Mouse (Mus musculus) lung, adult 2 months (tissue): ENCODE results near the gene Zfp146.

Source experiments
- CTCF ChIP-seq: fragments of 200-500 bp; IDR thresholded peaks from 2 replicates; pipeline ENCODE4 v1.5.1; 2011; ENCODE audit warnings: mild to moderate bottlenecking, low read length, control low read depth; ENCODE audit not compliant: insufficient read depth
- POLR2A ChIP-seq: fragments of 200-500 bp; IDR thresholded peaks from 2 replicates; pipeline ENCODE4 v1.6.1; 2011; ENCODE audit warnings: low read depth, mild to moderate bottlenecking, control low read depth, low read length, borderline replicate concordance; ENCODE audit errors: extremely low read depth

DNA sequence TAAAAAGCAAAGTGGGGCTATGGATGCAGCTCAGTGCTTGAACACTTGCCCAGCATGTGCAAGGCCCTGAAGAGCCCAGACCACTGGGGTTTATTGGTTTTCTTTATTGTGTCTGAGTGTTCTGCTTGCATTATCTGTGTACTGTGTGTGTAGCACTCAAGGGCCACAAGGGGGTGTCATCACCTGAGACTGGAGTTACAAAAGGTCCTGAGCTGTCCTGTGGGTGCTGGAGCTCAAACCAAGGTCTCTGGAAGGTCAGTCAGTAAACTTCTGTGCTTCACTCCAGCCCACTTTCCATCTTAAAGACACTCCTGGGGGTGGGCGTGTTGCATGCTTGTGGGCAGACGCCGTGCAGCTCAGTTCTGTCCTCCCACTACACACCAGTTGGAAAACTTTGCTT is 14.0 kb downstream of the Zfp146 start:
- TF ChIP-seq CTCF (no peak), POLR2A (no peak)
